Mouse (Mus musculus): ENCODE data around the gene Pstk. TPM values are rescaled to one million over a fixed set of nuclear protein-coding genes. Genes with fewer than 3 reads are reported as not detected.

Pstk gene
- polyA plus RNA-seq (2016; fragmentation: Nextera tagmentation; extraction: Ambion mirVana) = 90.8 and 92.4 TPM in 2 replicates

DNA sequence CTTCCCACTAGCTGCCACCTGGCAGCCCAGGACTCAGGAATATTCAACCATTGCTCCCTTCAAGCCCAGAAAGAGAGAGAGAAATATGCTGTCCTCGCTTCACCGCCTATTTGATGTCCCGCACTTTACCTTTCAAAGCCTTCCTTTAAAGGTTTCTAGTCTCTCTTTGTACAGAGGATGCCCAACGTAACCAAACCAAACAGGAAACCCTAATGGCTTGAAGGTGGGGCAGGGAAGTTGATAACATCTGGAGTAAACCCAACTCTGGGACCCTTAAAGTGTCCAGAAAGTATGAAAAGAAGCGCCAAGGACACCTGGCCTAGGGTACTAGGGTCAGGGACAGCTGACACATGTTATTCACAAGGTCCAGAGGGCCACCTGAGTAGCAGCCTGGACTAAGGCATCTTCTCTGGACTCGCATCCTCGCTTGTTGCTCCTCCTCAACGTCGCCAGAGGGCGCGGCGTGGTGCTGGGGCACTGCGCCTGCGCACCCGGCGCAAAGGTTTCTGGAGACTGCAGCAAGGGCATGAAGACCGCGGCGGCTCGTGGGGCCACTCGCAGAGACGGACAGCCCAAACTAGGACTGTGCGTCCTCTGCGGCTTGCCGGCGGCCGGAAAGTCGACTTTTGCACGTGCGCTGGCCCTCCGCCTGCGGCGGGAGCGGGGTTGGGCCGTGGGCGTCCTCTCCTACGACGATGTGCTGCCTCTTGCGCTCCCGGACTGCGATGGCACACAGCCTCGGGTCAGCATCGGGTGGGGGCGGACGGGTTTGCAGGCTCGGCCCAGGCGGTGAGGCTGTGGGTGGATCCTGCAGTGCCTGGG is at the start of gene Pstk:
TSS of gene Pstk (plus strand) at position 494 of the 822 bp plus-strand sequence.
- WGBS = 3% methylated on average over 47 of the region's 47 CpGs
- no peaks in the 10 kb centered on the region for H3K27me3 ChIP-seq (ENCODE audit: insufficient read depth, poor library complexity, severe bottlenecking)
- peaks cover 10% of the 10 kb centered on the region; the same call in 1 of the 2 replicates for H3K36me3 ChIP-seq
- peak within 1 kb of the TSS; percentile 98 for H3K27ac ChIP-seq
- no peaks in the 10 kb centered on the region for H3K9me3 ChIP-seq
- DNase-seq (ENCODE audit: low spot score) = peak; percentile 96
- peak within 1 kb of the TSS; percentile 79 for H3K4me3 ChIP-seq
- H3K4me1 ChIP-seq = peaks cover 8% of the 10 kb centered on the region

DNA sequence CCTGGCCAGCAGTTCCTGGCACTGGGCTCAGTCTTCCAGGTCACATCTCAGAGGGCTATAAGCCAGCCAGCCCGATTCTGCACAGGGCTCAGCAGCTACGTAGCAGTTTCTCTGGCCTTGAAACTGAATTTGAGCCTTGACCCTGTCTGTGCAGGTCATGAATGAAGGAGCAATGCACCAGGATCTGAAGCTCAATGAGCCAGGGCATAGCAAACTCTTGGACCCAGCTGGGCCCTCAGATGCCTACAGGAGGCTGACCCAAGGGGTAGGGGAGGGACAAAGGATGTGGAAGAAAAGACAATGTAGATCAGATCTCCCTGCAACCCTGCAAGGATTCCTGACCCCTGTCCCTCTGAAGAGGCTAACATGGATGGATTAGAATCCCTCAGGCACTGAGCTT is 48.7 kb upstream of the Pstk start, which contains the start of gene Cuzd1:
TSS of gene Cuzd1 (minus strand) at position 101 of the 400 bp plus-strand sequence.
- no peak for DNase-seq (ENCODE audit: low spot score)
- Histone ChIP-seq H3K9me3 (no peaks in the 10 kb centered on the region), H3K36me3 (no peaks in the 10 kb centered on the region), H3K4me1 (peaks cover 5% of the 10 kb centered on the region; the same call in 1 of the 2 replicates), H3K4me3 (no peak within 1 kb of the TSS), H3K27ac (no peak within 1 kb of the TSS), H3K27me3 (ENCODE audit: insufficient read depth, poor library complexity, severe bottlenecking) (no peaks in the 10 kb centered on the region)
- 90% methylated on average over 2 of the region's 2 CpGs for WGBS

DNA sequence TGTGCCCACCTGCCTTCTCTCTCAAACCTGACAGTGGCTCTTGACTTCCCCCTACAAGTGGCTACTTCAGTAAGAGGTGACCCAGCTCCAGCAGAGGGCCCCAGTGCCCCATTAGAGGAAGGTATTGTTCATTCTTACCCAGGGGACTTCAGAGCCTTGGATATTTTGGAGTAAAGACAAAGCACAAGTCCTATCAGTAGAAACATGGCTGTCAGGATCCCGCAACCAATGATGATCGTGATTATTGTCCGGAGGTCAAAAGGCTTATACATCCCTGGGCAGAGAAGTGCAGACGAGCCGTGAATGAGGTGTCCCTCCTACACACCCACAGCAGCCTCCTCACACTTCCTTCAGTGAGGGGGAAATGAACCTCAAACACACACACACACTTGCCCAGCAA is 43.9 kb upstream of the Pstk start:
- 83% methylated on average over 5 of the region's 5 CpGs for WGBS
- Histone ChIP-seq H3K4me1 (peaks cover 7% of the 10 kb centered on the region), H3K36me3 (no peaks in the 10 kb centered on the region), H3K4me3 (no peak overlapping the region), H3K27me3 (ENCODE audit: insufficient read depth, poor library complexity, severe bottlenecking) (no peaks in the 10 kb centered on the region), H3K9me3 (no peaks in the 10 kb centered on the region), H3K27ac (no peak overlapping the region)
- DNase-seq (ENCODE audit: low spot score) = no peak

DNA sequence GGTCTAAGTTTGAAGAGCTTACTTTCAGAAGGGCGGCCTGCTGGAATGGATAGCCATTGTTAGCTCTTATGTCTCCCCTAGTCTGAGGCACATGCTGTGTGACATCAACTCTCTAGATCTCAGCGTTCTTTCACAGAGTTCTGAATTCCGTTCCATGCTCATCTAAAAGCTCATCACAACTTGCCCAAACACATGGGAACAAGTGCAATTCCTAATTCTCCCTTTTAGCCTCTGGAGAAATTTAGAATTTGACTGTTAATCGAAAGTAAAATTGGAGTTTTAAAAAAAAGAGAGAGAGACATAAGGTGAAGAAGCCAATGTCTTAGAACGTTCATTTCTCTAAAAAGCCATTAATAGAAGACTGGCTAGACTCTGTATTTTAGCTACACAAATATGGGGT is 41.5 kb upstream of the Pstk start, which contains the start of gene Fam24b:
TSS of gene Fam24b (minus strand) at position 101 of the 400 bp plus-strand sequence.
- peaks cover 7% of the 10 kb centered on the region for H3K4me1 ChIP-seq
- no peaks in the 10 kb centered on the region for H3K27me3 ChIP-seq (ENCODE audit: insufficient read depth, poor library complexity, severe bottlenecking)
- no peaks in the 10 kb centered on the region for H3K9me3 ChIP-seq
- no peak within 1 kb of the TSS for H3K27ac ChIP-seq
- no peak for DNase-seq (ENCODE audit: low spot score)
- WGBS = 87% methylated on average over 5 of the region's 5 CpGs
- no peak within 1 kb of the TSS for H3K4me3 ChIP-seq
- no peaks in the 10 kb centered on the region for H3K36me3 ChIP-seq

DNA sequence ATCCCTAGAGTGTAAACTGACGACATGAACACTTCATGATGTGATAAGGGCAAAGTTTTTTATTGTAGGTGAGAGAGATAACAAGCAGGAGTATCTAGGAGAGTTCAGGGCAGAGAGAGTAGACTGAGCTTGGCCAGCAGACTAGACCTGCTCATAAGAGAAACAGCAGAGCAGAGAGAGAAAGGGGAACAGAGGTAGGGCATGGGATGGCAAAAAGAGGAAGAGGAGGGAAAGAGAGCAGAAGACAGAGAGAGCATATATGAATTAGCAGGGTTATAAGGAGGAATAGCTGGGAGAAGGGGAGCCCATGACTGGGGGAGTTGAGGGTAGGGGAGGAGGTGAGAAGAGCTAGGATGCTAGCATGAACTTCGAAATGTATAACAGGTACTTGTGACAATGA is 39.3 kb upstream of the Pstk start:
- Histone ChIP-seq H3K4me1 (peaks cover 7% of the 10 kb centered on the region), H3K27ac (no peak overlapping the region), H3K27me3 (ENCODE audit: insufficient read depth, poor library complexity, severe bottlenecking) (no peaks in the 10 kb centered on the region), H3K36me3 (no peaks in the 10 kb centered on the region), H3K9me3 (no peaks in the 10 kb centered on the region), H3K4me3 (no peak overlapping the region)
- WGBS = 55% methylated on average over 2 of the region's 2 CpGs
- no peak for DNase-seq (ENCODE audit: low spot score)

DNA sequence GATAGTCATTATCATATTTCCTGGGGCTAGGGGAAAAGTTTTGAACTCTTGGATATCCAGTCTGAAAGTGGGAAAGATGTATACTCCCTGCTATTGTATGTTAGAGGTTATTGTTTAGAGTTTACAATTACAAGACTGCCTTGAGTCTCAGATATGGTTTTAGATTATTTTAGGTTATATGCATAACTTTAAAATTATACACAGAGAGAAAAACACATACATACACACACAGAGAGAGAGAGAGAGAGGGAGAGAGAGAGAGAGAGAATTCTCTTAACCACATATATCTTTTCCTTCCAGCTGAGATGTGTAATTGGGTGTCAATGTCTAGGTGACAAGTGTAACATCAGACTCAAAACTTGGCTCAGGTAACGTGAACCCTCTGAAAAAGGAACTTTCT is 37.4 kb upstream of the Pstk start, which contains the start of gene Fam24a:
TSS of gene Fam24a (plus strand) at position 301 of the 400 bp plus-strand sequence.
- H3K36me3 ChIP-seq = peaks cover 4% of the 10 kb centered on the region; the same call in 1 of the 2 replicates
- no peak within 1 kb of the TSS for H3K4me3 ChIP-seq
- H3K27me3 ChIP-seq (ENCODE audit: insufficient read depth, poor library complexity, severe bottlenecking) = no peaks in the 10 kb centered on the region
- WGBS = 61% methylated on average over 1 of the region's 1 CpGs
- H3K27ac ChIP-seq = no peak within 1 kb of the TSS
- peaks cover 7% of the 10 kb centered on the region for H3K4me1 ChIP-seq
- H3K9me3 ChIP-seq = no peaks in the 10 kb centered on the region
- no peak for DNase-seq (ENCODE audit: low spot score)

DNA sequence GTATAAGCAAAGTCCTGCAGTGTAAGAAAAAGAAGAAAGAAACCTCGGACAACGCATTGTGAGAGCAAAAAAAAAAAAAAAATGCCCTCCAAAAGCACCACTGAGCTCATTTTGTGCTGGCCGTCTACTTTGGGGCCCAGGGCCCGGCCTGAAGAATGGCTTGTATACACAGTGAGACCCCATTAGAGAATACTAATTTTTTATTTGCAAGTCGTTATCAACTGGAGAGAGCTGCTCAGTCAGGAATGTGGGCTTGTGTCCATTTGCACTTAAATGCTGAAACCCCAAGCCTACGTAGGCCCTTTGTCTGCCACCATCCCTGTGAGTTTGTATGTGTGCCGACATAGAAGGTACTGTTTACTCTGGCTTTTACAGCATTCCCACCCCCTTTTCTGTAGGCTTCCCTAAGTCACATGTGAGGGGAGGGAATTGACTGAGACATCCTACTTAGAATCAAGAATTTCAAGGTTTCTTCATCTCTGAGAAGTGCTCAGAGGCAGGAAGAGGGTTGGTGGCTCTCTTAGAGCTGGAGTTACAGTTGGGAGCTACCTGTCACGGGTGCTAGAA is 33.4 kb upstream of the Pstk start:
- no peak for DNase-seq (ENCODE audit: low spot score)
- Histone ChIP-seq H3K36me3 (peaks cover 32% of the 10 kb centered on the region), H3K4me1 (no peaks in the 10 kb centered on the region), H3K9me3 (no peaks in the 10 kb centered on the region), H3K27ac (no peak overlapping the region), H3K4me3 (no peak overlapping the region), H3K27me3 (ENCODE audit: insufficient read depth, poor library complexity, severe bottlenecking) (no peaks in the 10 kb centered on the region)
- WGBS = 80% methylated on average over 8 of the region's 8 CpGs

DNA sequence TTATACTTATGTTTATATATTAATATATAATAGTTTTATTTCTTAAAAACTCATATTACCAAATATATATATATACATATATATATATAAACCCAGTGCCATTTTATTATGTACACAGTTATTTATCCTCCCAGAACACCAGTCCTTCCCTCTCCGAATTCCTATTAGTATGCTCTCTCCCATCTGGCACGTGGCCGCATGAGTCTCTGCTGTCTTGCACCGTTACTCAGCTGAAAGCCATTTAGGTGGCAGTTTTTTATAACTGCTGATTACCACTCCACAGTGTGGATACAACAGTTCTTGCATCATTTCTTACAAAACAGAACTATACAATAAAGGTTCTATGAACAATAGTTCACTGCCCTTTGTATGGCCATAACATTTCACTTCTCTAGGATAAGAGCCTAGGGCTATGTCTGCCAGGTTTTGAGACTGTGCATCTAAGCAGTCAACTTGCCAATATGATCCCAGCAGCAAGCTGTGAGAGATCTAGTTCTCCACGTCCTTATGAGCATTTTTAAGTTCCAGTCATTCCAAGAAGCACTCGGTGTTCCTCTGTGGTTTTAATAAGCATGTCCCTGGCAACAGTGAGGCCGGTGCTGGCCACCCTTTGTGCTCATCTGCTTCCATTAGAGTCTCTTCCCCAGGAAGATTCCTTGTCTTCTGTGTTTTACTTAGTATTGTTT is 24.9 kb upstream of the Pstk start:
- Histone ChIP-seq H3K27me3 (ENCODE audit: insufficient read depth, poor library complexity, severe bottlenecking) (no peaks in the 10 kb centered on the region), H3K4me3 (no peak overlapping the region), H3K9me3 (no peaks in the 10 kb centered on the region), H3K36me3 (peaks cover 80% of the 10 kb centered on the region), H3K27ac (no peak overlapping the region), H3K4me1 (no peaks in the 10 kb centered on the region)
- no peak for DNase-seq (ENCODE audit: low spot score)
- WGBS = 91% methylated on average over 7 of the region's 7 CpGs

DNA sequence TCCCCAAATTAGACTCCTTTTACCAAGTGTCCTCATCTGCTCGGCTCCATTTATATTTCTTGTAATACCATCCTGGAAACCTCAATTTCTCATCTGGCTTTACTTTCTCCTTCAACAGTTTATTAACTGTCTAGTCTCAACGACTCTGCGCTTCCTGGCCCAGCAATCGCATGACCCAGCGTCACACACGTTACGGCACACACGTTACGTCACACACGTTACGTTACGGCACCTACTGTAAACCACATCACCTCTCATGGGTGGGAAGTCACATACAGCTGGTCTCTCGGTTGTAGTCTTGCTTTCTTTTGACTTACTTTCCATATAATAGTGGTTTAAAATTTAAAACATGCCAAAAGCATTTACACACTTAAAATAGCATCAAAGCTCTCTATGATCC is 14.8 kb upstream of the Pstk start:
- H3K9me3 ChIP-seq = no peaks in the 10 kb centered on the region
- WGBS = 96% methylated on average over 13 of the region's 13 CpGs

DNA sequence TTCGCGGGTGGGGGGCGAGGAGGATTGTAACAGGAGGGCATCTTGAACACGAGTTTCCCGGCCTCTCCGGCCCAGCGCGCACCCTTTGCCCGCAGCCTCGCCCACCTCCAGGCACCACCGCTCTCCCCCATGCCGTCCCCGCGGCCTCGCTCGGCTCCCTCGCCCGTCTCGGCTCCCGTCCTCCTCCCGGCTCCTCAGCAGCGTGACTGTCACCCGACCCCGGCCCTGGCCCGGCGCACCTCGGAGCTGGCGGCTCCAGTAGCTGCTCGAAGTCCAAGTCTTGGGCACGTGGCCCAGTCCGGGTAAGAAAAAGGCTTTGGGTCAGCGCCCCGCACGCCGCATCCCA is 8.7 kb upstream of the Pstk start:
- under 1% methylated on average over 35 of the region's 35 CpGs for WGBS
- H3K4me3 ChIP-seq = peak overlapping the region; percentile 98

More for the DNA sequence above, 14.8 kb upstream of the Pstk start:
- H3K27ac ChIP-seq = no peak overlapping the region
- H3K4me1 ChIP-seq = peaks cover 3% of the 10 kb centered on the region; the same call in 1 of the 2 replicates
- H3K36me3 ChIP-seq = peaks cover 78% of the 10 kb centered on the region
- H3K4me3 ChIP-seq = no peak overlapping the region
- no peaks in the 10 kb centered on the region for H3K27me3 ChIP-seq (ENCODE audit: insufficient read depth, poor library complexity, severe bottlenecking)
- no peak for DNase-seq (ENCODE audit: low spot score)

DNA sequence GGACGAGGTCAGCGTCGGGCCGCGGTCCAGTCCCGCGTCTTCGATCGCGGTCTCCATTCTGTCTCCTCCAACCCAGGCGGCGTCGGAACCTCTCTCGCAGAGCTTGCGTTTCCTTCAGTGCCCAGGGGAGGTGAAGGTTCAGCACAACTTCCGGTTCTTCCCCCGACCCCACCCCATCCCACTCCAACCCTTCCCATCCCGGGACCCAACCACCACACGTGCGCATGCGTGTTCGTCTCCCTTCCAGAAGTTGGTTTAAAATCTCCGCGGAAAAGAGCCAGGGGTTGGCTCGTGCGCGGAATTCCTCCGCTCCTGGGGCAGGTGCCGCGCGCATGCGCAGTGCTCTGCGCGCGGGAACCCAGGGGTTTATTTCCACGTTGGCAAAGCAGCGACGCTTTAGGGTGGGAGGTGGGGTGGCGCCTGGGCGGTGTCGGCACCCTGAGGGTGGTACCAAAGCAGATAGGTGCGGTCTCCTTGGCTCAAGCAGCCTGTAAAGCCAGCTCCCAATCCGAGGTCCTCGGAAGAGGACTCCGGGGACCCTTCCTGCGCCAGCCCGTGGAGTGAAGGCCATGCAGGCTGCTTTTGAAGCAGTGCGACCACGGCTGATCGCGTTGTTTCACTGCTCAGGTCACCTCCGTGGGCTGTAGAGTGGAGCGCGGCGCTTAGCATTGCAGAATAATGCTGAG is 8.2 kb upstream of the Pstk start, which contains the start of gene 2310057M21Rik:
TSS of gene 2310057M21Rik (minus strand) at position 145 of the 686 bp plus-strand sequence.
- Histone ChIP-seq H3K27me3 (ENCODE audit: insufficient read depth, poor library complexity, severe bottlenecking) (no peaks in the 10 kb centered on the region), H3K4me1 (peaks cover 9% of the 10 kb centered on the region; the same call in 1 of the 2 replicates), H3K27ac (peak within 1 kb of the TSS; percentile 98), H3K36me3 (peaks cover 22% of the 10 kb centered on the region), H3K9me3 (no peaks in the 10 kb centered on the region), H3K4me3 (peak within 1 kb of the TSS; percentile 98)
- peak; percentile 98 for DNase-seq (ENCODE audit: low spot score)
- WGBS = under 1% methylated on average over 55 of the region's 55 CpGs

More for the DNA sequence above, 8.7 kb upstream of the Pstk start:
- DNase-seq (ENCODE audit: low spot score) = no peak
- Histone ChIP-seq H3K27me3 (ENCODE audit: insufficient read depth, poor library complexity, severe bottlenecking) (no peaks in the 10 kb centered on the region), H3K9me3 (no peaks in the 10 kb centered on the region), H3K36me3 (peaks cover 27% of the 10 kb centered on the region), H3K27ac (peak overlapping the region; percentile 98), H3K4me1 (peaks cover 9% of the 10 kb centered on the region; the same call in 1 of the 2 replicates)

DNA sequence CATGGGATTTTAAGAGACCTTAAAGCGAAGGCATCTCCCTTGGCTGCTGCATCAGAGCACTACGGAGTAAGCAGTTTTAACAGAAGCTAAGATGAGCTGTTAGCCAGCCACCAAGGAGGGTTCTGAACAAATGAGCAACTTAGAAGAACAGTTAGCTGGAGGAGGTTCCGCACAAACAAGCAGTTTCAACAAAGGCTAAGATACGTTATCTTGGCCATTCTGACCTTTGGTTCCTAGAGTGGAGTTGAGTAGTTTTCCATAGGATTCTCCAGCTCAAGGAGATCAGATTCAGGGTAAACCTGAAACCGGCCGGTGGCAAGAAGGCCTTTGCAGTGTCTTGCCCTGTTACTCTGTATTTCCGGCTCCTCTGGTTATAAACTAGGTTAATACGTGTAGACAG is 6.8 kb upstream of the Pstk start:
- no peaks in the 10 kb centered on the region for H3K9me3 ChIP-seq
- no peak overlapping the region for H3K4me3 ChIP-seq
- H3K27me3 ChIP-seq (ENCODE audit: insufficient read depth, poor library complexity, severe bottlenecking) = no peaks in the 10 kb centered on the region
- peaks cover 8% of the 10 kb centered on the region for H3K36me3 ChIP-seq
- peaks cover 9% of the 10 kb centered on the region; the same call in 1 of the 2 replicates for H3K4me1 ChIP-seq
- WGBS = 79% methylated on average over 8 of the region's 8 CpGs
- H3K27ac ChIP-seq = no peak overlapping the region
- DNase-seq (ENCODE audit: low spot score) = no peak

All from heart, embryonic 10.5 days (tissue).